Mouse (Mus musculus) neural tube, embryonic 12.5 days (tissue): Measurements from ENCODE around the gene Apoa4. TPM values are rescaled to one million over a fixed set of nuclear protein-coding genes. Genes with fewer than 3 reads are reported as not detected.
A peak's percentile ranks its signal among the peaks of the same experiment; 100 is the strongest.

Source experiments
- ATAC-seq: fragments of 200-750 bp; cut with Nextera tagmentation; 2 replicates; pipeline ENCODE4 v1.8.0; 2017; ENCODE audit warnings: low read depth, mild to moderate bottlenecking, moderate TSS enrichment, moderate library complexity; ENCODE audit not compliant: low FRiP score
- H3K27ac ChIP-seq: fragments of 300-500 bp; sonication (generic); 2 replicates; pipeline ENCODE4 v1.5.1; 2016
- H3K27me3 ChIP-seq: fragments of 300-500 bp; sonication (generic); replicated peaks from 2 replicates; pipeline ENCODE4 v1.6.1; 2016; ENCODE audit warnings: mild to moderate bottlenecking
- H3K36me3 ChIP-seq: fragments of 300-500 bp; sonication (generic); 2 replicates; pipeline ENCODE4 v1.6.1; 2016; ENCODE audit warnings: mild to moderate bottlenecking
- H3K4me1 ChIP-seq: fragments of 300-500 bp; sonication (generic); 2 replicates; pipeline ENCODE4 v1.6.1; 2016
- H3K4me2 ChIP-seq: fragments of 300-500 bp; sonication (generic); replicated peaks from 2 replicates; pipeline ENCODE4 v1.6.1; 2016; ENCODE audit warnings: mild to moderate bottlenecking
- H3K4me3 ChIP-seq: fragments of 300-500 bp; sonication (generic); 2 replicates; pipeline ENCODE4 v1.5.1; 2016
- H3K9ac ChIP-seq: fragments of 300-500 bp; sonication (generic); 2 replicates; pipeline ENCODE4 v1.6.1; 2016; ENCODE audit warnings: mild to moderate bottlenecking
- H3K9me3 ChIP-seq: fragments of 300-500 bp; sonication (generic); 2 replicates; pipeline ENCODE4 v1.6.1; 2016; ENCODE audit warnings: mild to moderate bottlenecking
- WGBS: fragments of 180-500 bp; shearing (Covaris S2); methylation state at CpG from one replicate; pipeline ENCODE4 v1.1.7; 2016; 5-methylcytosine and 5-hydroxymethylcytosine counted together
- polyA plus RNA-seq: library from polyadenylated mRNA; unstranded; fragments of >200 nt; fragmentation: Nextera tagmentation; extraction: Ambion mirVana; gene quantifications from 2 replicates; pipeline ENCODE4 v1.2.1, GENCODE M21; 2016

The Apoa4 gene
- polyA plus RNA-seq, 1 experiment from 2014 or later, result not detected

- H3K4me2 ChIP-seq, result no peak overlapping the region
- no peaks in the 10 kb centered on the region for H3K9me3 ChIP-seq
- no peaks in the 10 kb centered on the region for H3K36me3 ChIP-seq
- H3K27me3 ChIP-seq, result no peaks in the 10 kb centered on the region; the same call in 1 of the 2 replicates
- WGBS, result 81% methylated on average over 3 of the region's 3 CpGs
- H3K4me1 ChIP-seq, result no peaks in the 10 kb centered on the region
- H3K4me3 ChIP-seq, result no peak overlapping the region
- H3K9ac ChIP-seq, result no peak overlapping the region
- H3K27ac ChIP-seq, result no peak overlapping the region
- ATAC-seq, result no peak
Observed at GRCm38 (mm10) chr9:46257546-46257945, 17.1 kb downstream of the Apoa4 start.

DNA sequence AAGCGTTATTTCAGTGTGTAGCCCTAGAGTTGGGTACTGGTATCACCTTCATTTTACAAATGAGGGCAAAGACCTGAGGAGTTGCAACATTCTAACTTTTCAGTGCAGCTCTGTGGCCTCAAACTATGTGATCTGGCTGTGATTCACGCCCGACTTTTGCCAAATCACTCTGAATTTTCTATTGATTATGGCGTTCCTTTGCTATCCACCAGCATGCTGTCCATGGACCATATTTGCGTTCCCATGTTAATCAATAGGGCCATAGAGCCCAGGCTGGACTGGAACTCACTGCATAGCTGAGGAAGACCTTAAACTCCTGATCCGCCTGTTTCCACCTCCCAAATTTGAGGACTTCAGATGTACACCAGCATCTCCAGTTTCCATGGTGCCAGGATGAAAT, 18.6 kb downstream of the Apoa4 start:
- Histone ChIP-seq H3K4me3 (no peak overlapping the region), H3K27me3 (no peaks in the 10 kb centered on the region), H3K4me2 (no peak overlapping the region), H3K27ac (no peak overlapping the region), H3K4me1 (no peaks in the 10 kb centered on the region), H3K36me3 (no peaks in the 10 kb centered on the region), H3K9ac (no peak overlapping the region), H3K9me3 (no peaks in the 10 kb centered on the region)
- WGBS, result 89% methylated on average over 6 of the region's 6 CpGs
- ATAC-seq, result no peak

- Histone ChIP-seq H3K4me2 (no peak overlapping the region), H3K36me3 (no peaks in the 10 kb centered on the region)
Observed at GRCm38 (mm10) chr9:46261131-46261530, 20.6 kb downstream of the Apoa4 start.

GRCm38 (mm10) chr9:46268343-46268873, 27.9 kb downstream of the Apoa4 start, which contains the start of gene Apoa5:
Gene Apoa5, plus strand, starts transcription at chr9:46268633.
- Histone ChIP-seq H3K27me3 (peaks cover 20% of the 10 kb centered on the region), H3K9ac (no peak within 1 kb of the TSS)

More at GRCm38 (mm10) chr9:46261131-46261530, 20.6 kb downstream of the Apoa4 start:
- no peak overlapping the region for H3K27ac ChIP-seq
- 91% methylated on average over 7 of the region's 7 CpGs for WGBS
- H3K27me3 ChIP-seq, result no peaks in the 10 kb centered on the region
- no peak for ATAC-seq
- H3K9me3 ChIP-seq, result no peaks in the 10 kb centered on the region
- H3K9ac ChIP-seq, result no peak overlapping the region
- H3K4me1 ChIP-seq, result no peaks in the 10 kb centered on the region
- no peak overlapping the region for H3K4me3 ChIP-seq

DNA sequence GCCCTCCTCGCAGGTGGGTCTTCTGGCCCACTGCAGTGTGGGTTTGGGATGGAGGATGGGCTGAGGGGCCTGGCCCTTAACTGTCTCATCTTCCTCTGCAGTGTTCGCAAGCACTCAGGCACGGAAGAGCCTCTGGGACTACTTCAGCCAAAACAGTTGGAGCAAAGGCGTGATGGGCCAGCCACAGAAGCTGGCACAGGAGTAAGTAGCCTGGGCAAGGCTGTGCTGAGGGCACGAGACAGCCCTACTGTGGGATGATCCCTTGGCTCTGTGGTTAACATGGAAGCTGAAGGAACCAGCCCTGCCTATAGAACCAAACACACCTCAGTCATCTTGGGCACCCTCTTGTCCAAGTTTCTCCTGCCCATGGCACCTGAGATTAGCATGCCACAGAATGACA, 28.6 kb downstream of the Apoa4 start:
- Histone ChIP-seq H3K4me1 (peaks cover 7% of the 10 kb centered on the region), H3K36me3 (no peaks in the 10 kb centered on the region), H3K27me3 (peaks cover 20% of the 10 kb centered on the region), H3K4me2 (no peak overlapping the region), H3K9me3 (no peaks in the 10 kb centered on the region), H3K9ac (no peak overlapping the region), H3K4me3 (no peak overlapping the region), H3K27ac (no peak overlapping the region)
- ATAC-seq, result no peak
- 90% methylated on average over 5 of the region's 5 CpGs for WGBS

More at GRCm38 (mm10) chr9:46268343-46268873, 27.9 kb downstream of the Apoa4 start, which contains the start of gene Apoa5:
- no peak within 1 kb of the TSS for H3K27ac ChIP-seq
- ATAC-seq, result no peak
- no peaks in the 10 kb centered on the region for H3K9me3 ChIP-seq
- H3K4me2 ChIP-seq, result no peak within 1 kb of the TSS
- 59% methylated on average over 7 of the region's 7 CpGs for WGBS
- no peak within 1 kb of the TSS for H3K4me3 ChIP-seq
- H3K36me3 ChIP-seq, result no peaks in the 10 kb centered on the region
- H3K4me1 ChIP-seq, result peaks cover under 1% of the 10 kb centered on the region; the same call in 1 of the 2 replicates

DNA sequence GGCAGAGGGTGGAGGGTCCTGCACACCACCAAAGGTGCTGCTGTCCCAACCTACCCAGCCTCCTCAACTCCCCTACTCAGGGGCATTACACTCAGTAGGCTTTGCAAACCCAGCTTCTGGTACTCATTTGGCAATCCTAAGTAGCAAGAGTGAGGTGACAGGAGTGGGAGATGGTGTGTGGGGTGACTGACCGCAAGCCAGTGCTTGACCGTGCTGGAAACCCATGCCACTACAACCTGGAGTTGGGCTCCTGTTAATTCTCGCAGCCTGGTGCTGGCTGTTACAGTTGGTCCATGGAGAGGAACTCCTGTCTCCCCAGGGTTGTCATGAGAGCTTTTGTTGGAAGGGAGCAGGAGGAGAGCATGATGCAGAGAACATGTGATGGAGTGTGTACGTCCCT, 30.3 kb downstream of the Apoa4 start:
- no peak for ATAC-seq
- Histone ChIP-seq H3K27me3 (peaks cover 20% of the 10 kb centered on the region), H3K4me2 (no peak overlapping the region)

DNA sequence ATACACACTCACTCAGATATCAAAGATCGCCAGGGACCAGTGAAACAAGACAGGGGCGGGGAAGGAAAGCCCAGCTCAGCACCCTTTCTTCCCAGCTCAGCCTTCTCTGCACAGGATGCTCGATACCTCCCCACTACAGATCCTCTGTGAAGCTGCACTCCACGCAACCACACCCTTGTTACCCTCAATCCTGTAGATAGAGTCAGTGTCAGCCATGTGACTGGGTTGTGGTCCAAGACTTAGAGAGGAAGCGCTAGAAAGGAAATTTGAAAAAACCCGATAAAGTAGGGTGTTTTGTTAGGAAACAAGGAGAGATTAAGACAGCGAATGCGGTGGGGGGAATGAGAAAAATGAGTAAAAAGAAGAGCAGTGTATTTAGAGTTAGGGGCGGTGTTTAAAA, 31.6 kb downstream of the Apoa4 start:
- H3K9ac ChIP-seq, result no peak overlapping the region
- H3K4me3 ChIP-seq, result no peak overlapping the region
- peaks cover 28% of the 10 kb centered on the region for H3K36me3 ChIP-seq
- H3K4me1 ChIP-seq, result peaks cover 11% of the 10 kb centered on the region
- H3K27me3 ChIP-seq, result peaks cover 20% of the 10 kb centered on the region
- no peak overlapping the region for H3K27ac ChIP-seq
- no peak overlapping the region for H3K4me2 ChIP-seq
- no peak for ATAC-seq
- H3K9me3 ChIP-seq, result no peaks in the 10 kb centered on the region
- 92% methylated on average over 9 of the region's 9 CpGs for WGBS

More for the DNA sequence above, 30.3 kb downstream of the Apoa4 start:
- Histone ChIP-seq H3K9ac (no peak overlapping the region), H3K4me1 (peaks cover 11% of the 10 kb centered on the region), H3K27ac (no peak overlapping the region), H3K36me3 (peaks cover 15% of the 10 kb centered on the region), H3K9me3 (no peaks in the 10 kb centered on the region), H3K4me3 (no peak overlapping the region)
- WGBS, result 95% methylated on average over 4 of the region's 4 CpGs

- Histone ChIP-seq H3K27ac (no peak within 1 kb of the TSS), H3K9me3 (no peaks in the 10 kb centered on the region), H3K4me2 (peak within 1 kb of the TSS; percentile 96), H3K36me3 (peaks cover 36% of the 10 kb centered on the region), H3K9ac (peak within 1 kb of the TSS; percentile 64), H3K4me1 (peaks cover 11% of the 10 kb centered on the region), H3K4me3 (peak within 1 kb of the TSS; percentile 90), H3K27me3 (peaks cover 20% of the 10 kb centered on the region)
- WGBS, result 5% methylated on average over 45 of the region's 45 CpGs
- ATAC-seq, result peak; percentile 93
Observed at GRCm38 (mm10) chr9:46272677-46273454, 32.4 kb downstream of the Apoa4 start, which contains the start of gene Zpr1. Gene Zpr1, plus strand, starts transcription at chr9:46273064.

GRCm38 (mm10) chr9:46274494-46274893, 34.0 kb downstream of the Apoa4 start:
- Histone ChIP-seq H3K9ac (no peak overlapping the region), H3K9me3 (no peaks in the 10 kb centered on the region), H3K36me3 (peaks cover 49% of the 10 kb centered on the region), H3K27ac (no peak overlapping the region), H3K4me3 (no peak overlapping the region), H3K4me2 (0 out of 2 replicates have a peak overlapping the region, but pooled peaks have one; percentile 96), H3K27me3 (peaks cover 17% of the 10 kb centered on the region), H3K4me1 (peaks cover 11% of the 10 kb centered on the region)
- no peak for ATAC-seq
- WGBS, result 93% methylated on average over 9 of the region's 9 CpGs

DNA sequence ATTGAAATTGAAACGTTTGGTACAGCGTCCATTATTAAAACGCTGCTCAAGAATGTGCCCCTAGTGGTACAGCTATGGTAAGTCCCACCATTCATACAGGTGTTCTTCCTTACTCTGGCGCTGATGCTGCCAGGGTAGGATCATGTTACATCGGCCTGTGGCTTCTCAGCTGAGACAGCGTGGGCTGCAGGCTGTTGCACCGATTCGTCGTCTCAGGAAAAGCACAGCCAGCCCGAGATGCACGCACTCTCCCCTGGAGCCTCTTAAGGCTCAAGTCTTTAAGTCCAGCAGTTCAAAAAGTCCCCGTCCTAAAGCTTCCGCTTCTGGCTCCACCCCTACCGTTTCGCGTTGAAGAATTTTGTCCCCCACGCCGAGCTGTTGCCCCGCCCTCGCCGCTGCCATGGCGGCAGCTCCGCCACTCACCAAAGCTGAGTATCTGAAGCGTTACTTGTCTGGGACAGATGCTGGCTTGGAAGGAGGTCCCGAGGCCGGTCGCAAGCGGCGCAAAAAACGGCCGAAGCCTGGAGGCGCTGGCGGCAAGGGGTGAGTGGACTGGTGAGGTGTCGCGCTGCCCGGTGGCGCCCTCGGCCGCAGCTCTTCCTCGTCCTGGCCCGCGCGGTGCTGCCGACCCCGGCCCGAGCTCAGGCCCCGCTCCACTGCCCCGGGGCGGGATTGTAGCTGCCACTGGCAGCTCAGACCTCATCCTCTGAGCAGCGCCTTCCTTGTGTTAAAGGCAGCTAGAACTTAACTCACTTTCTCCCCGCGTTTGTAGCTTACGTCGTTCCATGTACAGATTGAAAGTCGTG, 42.3 kb downstream of the Apoa4 start, which contains the start of gene Bud13:
Bud13 (plus strand) TSS at position 378 of the 806 bp plus-strand sequence.
- Histone ChIP-seq H3K9ac (peak within 1 kb of the TSS; percentile 82), H3K4me1 (peaks cover 7% of the 10 kb centered on the region), H3K36me3 (peaks cover 49% of the 10 kb centered on the region), H3K4me2 (peak within 1 kb of the TSS; percentile 65), H3K27me3 (no peaks in the 10 kb centered on the region), H3K9me3 (no peaks in the 10 kb centered on the region), H3K4me3 (peak within 1 kb of the TSS; percentile 85), H3K27ac (no peak within 1 kb of the TSS)
- under 1% methylated on average over 55 of the region's 55 CpGs for WGBS
- ATAC-seq, result peak; percentile 91
